Mouse (Mus musculus) cerebellum, adult 2 months (tissue): Measurements from ENCODE around the gene Rbm7.

Source experiments
- CTCF ChIP-seq: fragments of 200-500 bp; IDR thresholded peaks from 2 replicates; pipeline ENCODE4 v1.5.1; 2011; ENCODE audit warnings: low read depth, mild to moderate bottlenecking, control low read depth, low read length, moderate library complexity, borderline replicate concordance; ENCODE audit not compliant: insufficient read depth
- POLR2A ChIP-seq: fragments of 200-500 bp; IDR thresholded peaks from 2 replicates; pipeline ENCODE4 v1.6.1; 2011; ENCODE audit warnings: low read length, control low read depth, borderline replicate concordance; ENCODE audit not compliant: insufficient read depth

GRCm38 (mm10) chr9:48447783-48448209 is 47.3 kb downstream of the Rbm7 start:
- TF ChIP-seq POLR2A = no peak
- peak; percentile 25; the same call in 1 of the 2 replicates for TF ChIP-seq CTCF
